Mouse (Mus musculus): ENCODE data around the gene Amdhd2. TPM values are rescaled to one million over a fixed set of nuclear protein-coding genes. Genes with fewer than 3 reads are reported as not detected.

The Amdhd2 gene
- polyA plus RNA-seq, 1 experiment from 2014 or later: 20.5 TPM

GRCm38 (mm10) chr17:24201092-24201491 lies 37.5 kb upstream of the Amdhd2 start:
- no peak overlapping the region for H3K4me3 ChIP-seq (ENCODE audit: low read depth, low read length)
- TF ChIP-seq EP300 (optimal IDR thresholded peaks at IDR 0.05) (no peak), CTCF (IDR thresholded peaks at IDR 0.05; ENCODE audit: low read depth) (no peak)
- no peak overlapping the region for H3K9ac ChIP-seq (ENCODE audit: low read length)
- H3K27me3 ChIP-seq (ENCODE audit: control insufficient read depth, insufficient read depth, low read length): no peaks in the 10 kb centered on the region
- H3K9me3 ChIP-seq (ENCODE audit: control insufficient read depth, low read length): no peaks in the 10 kb centered on the region
- 75% methylated on average over 4 of the region's 4 CpGs for WGBS
- no peak for ATAC-seq (ENCODE audit: low FRiP score, low TSS enrichment)
- no peak overlapping the region for H3K4me2 ChIP-seq (replicated peaks; ENCODE audit: low read depth)
- peaks cover 7% of the 10 kb centered on the region; the same call in 1 of the 2 replicates for H3K4me1 ChIP-seq (replicated peaks; ENCODE audit: control insufficient read depth, insufficient read depth)
- H3K27ac ChIP-seq (replicated peaks): no peak overlapping the region
- no peaks in the 10 kb centered on the region for H3K36me3 ChIP-seq (ENCODE audit: control insufficient read depth, insufficient read depth, low read length)
- no peak for DNase-seq (ENCODE audit: low spot score)

- H3K4me3 ChIP-seq (ENCODE audit: low read depth, low read length): no peak overlapping the region
- H3K9me3 ChIP-seq (ENCODE audit: control insufficient read depth, low read length): no peaks in the 10 kb centered on the region
- no peak for ATAC-seq (ENCODE audit: low FRiP score, low TSS enrichment)
- 74% methylated on average over 4 of the region's 4 CpGs for WGBS
- no peaks in the 10 kb centered on the region for H3K4me1 ChIP-seq (replicated peaks; ENCODE audit: control insufficient read depth, insufficient read depth)
- no peaks in the 10 kb centered on the region for H3K36me3 ChIP-seq (ENCODE audit: control insufficient read depth, insufficient read depth, low read length)
- no peak overlapping the region for H3K27ac ChIP-seq (replicated peaks)
- DNase-seq (ENCODE audit: low spot score): no peak
- TF ChIP-seq CTCF (IDR thresholded peaks at IDR 0.05; ENCODE audit: low read depth) (no peak), EP300 (optimal IDR thresholded peaks at IDR 0.05) (no peak)
- no peak overlapping the region for H3K9ac ChIP-seq (ENCODE audit: low read length)
- H3K4me2 ChIP-seq (replicated peaks; ENCODE audit: low read depth): no peak overlapping the region
- no peaks in the 10 kb centered on the region for H3K27me3 ChIP-seq (ENCODE audit: control insufficient read depth, insufficient read depth, low read length)
Measured at GRCm38 (mm10) chr17:24199741-24200140, 36.2 kb upstream of the Amdhd2 start.

- H3K4me2 ChIP-seq (replicated peaks; ENCODE audit: low read depth): no peak overlapping the region
- H3K9ac ChIP-seq (ENCODE audit: low read length): no peak overlapping the region
- no peak overlapping the region for H3K27ac ChIP-seq (replicated peaks)
- ATAC-seq (ENCODE audit: low FRiP score, low TSS enrichment) (no peak), DNase-seq (ENCODE audit: low spot score) (no peak)
- TF ChIP-seq EP300 (optimal IDR thresholded peaks at IDR 0.05) (no peak), CTCF (IDR thresholded peaks at IDR 0.05; ENCODE audit: low read depth) (no peak)
- H3K36me3 ChIP-seq (ENCODE audit: control insufficient read depth, insufficient read depth, low read length): no peaks in the 10 kb centered on the region
- H3K9me3 ChIP-seq (ENCODE audit: control insufficient read depth, low read length): no peaks in the 10 kb centered on the region
- no peaks in the 10 kb centered on the region for H3K4me1 ChIP-seq (replicated peaks; ENCODE audit: control insufficient read depth, insufficient read depth)
- WGBS: 92% methylated on average over 4 of the region's 4 CpGs
- H3K4me3 ChIP-seq (ENCODE audit: low read depth, low read length): no peak overlapping the region
- no peaks in the 10 kb centered on the region for H3K27me3 ChIP-seq (ENCODE audit: control insufficient read depth, insufficient read depth, low read length)
Measured at GRCm38 (mm10) chr17:24199252-24199651, 35.7 kb upstream of the Amdhd2 start.

- TF ChIP-seq CTCF (IDR thresholded peaks at IDR 0.05; ENCODE audit: low read depth) (no peak), EP300 (optimal IDR thresholded peaks at IDR 0.05) (no peak)
- H3K4me3 ChIP-seq (ENCODE audit: low read depth, low read length): no peak overlapping the region
- no peak overlapping the region for H3K27ac ChIP-seq (replicated peaks)
- DNase-seq (ENCODE audit: low spot score) (no peak), ATAC-seq (ENCODE audit: low FRiP score, low TSS enrichment) (peak; percentile 24; the same call in 1 of the 2 replicates)
- H3K36me3 ChIP-seq (ENCODE audit: control insufficient read depth, insufficient read depth, low read length): no peaks in the 10 kb centered on the region
- WGBS: 53% methylated on average over 15 of the region's 15 CpGs
- H3K4me1 ChIP-seq (replicated peaks; ENCODE audit: control insufficient read depth, insufficient read depth): no peaks in the 10 kb centered on the region
- H3K9me3 ChIP-seq (ENCODE audit: control insufficient read depth, low read length): no peaks in the 10 kb centered on the region
- no peak overlapping the region for H3K4me2 ChIP-seq (replicated peaks; ENCODE audit: low read depth)
- no peaks in the 10 kb centered on the region for H3K27me3 ChIP-seq (ENCODE audit: control insufficient read depth, insufficient read depth, low read length)
- H3K9ac ChIP-seq (ENCODE audit: low read length): no peak overlapping the region
Measured at GRCm38 (mm10) chr17:24197032-24197824, 33.7 kb upstream of the Amdhd2 start.

GRCm38 (mm10) chr17:24195349-24195748 lies 31.8 kb upstream of the Amdhd2 start:
- Histone ChIP-seq H3K4me3 (ENCODE audit: low read depth, low read length) (no peak overlapping the region), H3K27ac (replicated peaks) (no peak overlapping the region), H3K9ac (ENCODE audit: low read length) (no peak overlapping the region), H3K9me3 (ENCODE audit: control insufficient read depth, low read length) (no peaks in the 10 kb centered on the region), H3K36me3 (ENCODE audit: control insufficient read depth, insufficient read depth, low read length) (no peaks in the 10 kb centered on the region), H3K4me2 (replicated peaks; ENCODE audit: low read depth) (no peak overlapping the region), H3K4me1 (replicated peaks; ENCODE audit: control insufficient read depth, insufficient read depth) (no peaks in the 10 kb centered on the region), H3K27me3 (ENCODE audit: control insufficient read depth, insufficient read depth, low read length) (no peaks in the 10 kb centered on the region)
- WGBS: 63% methylated on average over 2 of the region's 2 CpGs
- ATAC-seq (ENCODE audit: low FRiP score, low TSS enrichment): no peak
- TF ChIP-seq EP300 (optimal IDR thresholded peaks at IDR 0.05) (no peak), CTCF (IDR thresholded peaks at IDR 0.05; ENCODE audit: low read depth) (peak; percentile 25; the same call in 1 of the 2 replicates)
- no peak for DNase-seq (ENCODE audit: low spot score)

GRCm38 (mm10) chr17:24193769-24194168 lies 30.2 kb upstream of the Amdhd2 start:
- H3K36me3 ChIP-seq (ENCODE audit: control insufficient read depth, insufficient read depth, low read length): no peaks in the 10 kb centered on the region
- H3K9ac ChIP-seq (ENCODE audit: low read length): no peak overlapping the region
- ATAC-seq (ENCODE audit: low FRiP score, low TSS enrichment) (no peak), DNase-seq (ENCODE audit: low spot score) (no peak)
- H3K4me1 ChIP-seq (replicated peaks; ENCODE audit: control insufficient read depth, insufficient read depth): no peaks in the 10 kb centered on the region
- no peak overlapping the region for H3K4me3 ChIP-seq (ENCODE audit: low read depth, low read length)
- no peaks in the 10 kb centered on the region for H3K27me3 ChIP-seq (ENCODE audit: control insufficient read depth, insufficient read depth, low read length)
- H3K9me3 ChIP-seq (ENCODE audit: control insufficient read depth, low read length): no peaks in the 10 kb centered on the region
- WGBS: 81% methylated on average over 5 of the region's 5 CpGs
- no peak for TF ChIP-seq CTCF (IDR thresholded peaks at IDR 0.05; ENCODE audit: low read depth)
- TF ChIP-seq EP300 (optimal IDR thresholded peaks at IDR 0.05): no peak
- no peak overlapping the region for H3K27ac ChIP-seq (replicated peaks)
- no peak overlapping the region for H3K4me2 ChIP-seq (replicated peaks; ENCODE audit: low read depth)
